In genomic region chr2:128817786-128818681, GRCm38 (mm10) we compare ENCODE assay signal across 7 mouse cellular contexts. TPM values are rescaled to one million over a fixed set of nuclear protein-coding genes. Genes with fewer than 3 reads are reported as not detected.
DNase-seq lines count a peak whose midpoint lies in the region; ATAC-seq lines count a peak whose summit lies in the region.

Tmem87b (plus strand) TSS chr2:128818118.

- H3K27me3 ChIP-seq in embryonic facial prominence, embryonic 11.5 days (ENCODE audit: control insufficient read depth, insufficient read depth, low read length) = no peaks in the 10 kb centered on the region
- no peaks in the 10 kb centered on the region for H3K27me3 ChIP-seq in limb, embryonic 10.5 days (ENCODE audit: low read depth, poor library complexity, severe bottlenecking)
- H3K27me3 ChIP-seq in midbrain, embryonic 13.5 days = 0 out of 2 replicates have a peak, but pooled peaks cover 4% of the 10 kb centered on the region

- under 1% methylated on average over 59 of the region's 59 CpGs for WGBS in embryonic facial prominence, embryonic 11.5 days
- WGBS in limb, embryonic 10.5 days = under 1% methylated on average over 59 of the region's 59 CpGs
- WGBS in midbrain, embryonic 13.5 days = under 1% methylated on average over 59 of the region's 59 CpGs

- H3K9me3 ChIP-seq in embryonic facial prominence, embryonic 11.5 days (replicated peaks; ENCODE audit: control insufficient read depth, low read length) = no peaks in the 10 kb centered on the region
- H3K9me3 ChIP-seq in limb, embryonic 10.5 days (replicated peaks) = no peaks in the 10 kb centered on the region
- no peaks in the 10 kb centered on the region for H3K9me3 ChIP-seq in midbrain, embryonic 13.5 days

- peak within 1 kb of the TSS; percentile 73 for H3K9ac ChIP-seq in embryonic facial prominence, embryonic 11.5 days (replicated peaks; ENCODE audit: low read length)
- peak within 1 kb of the TSS; percentile 81 for H3K9ac ChIP-seq in midbrain, embryonic 13.5 days (replicated peaks)

- peak within 1 kb of the TSS; percentile 58 for H3K4me2 ChIP-seq in embryonic facial prominence, embryonic 11.5 days (ENCODE audit: low read depth, low read length)
- peak within 1 kb of the TSS; percentile 62 for H3K4me2 ChIP-seq in midbrain, embryonic 13.5 days (replicated peaks)

- ATAC-seq in embryonic facial prominence, embryonic 11.5 days (replicated peaks; ENCODE audit: insufficient number of reproducible peaks, low FRiP score, low TSS enrichment, low read depth) = peak; percentile 93
- peak; percentile 82 for ATAC-seq in granulocyte monocyte progenitor cell, adult 5-6 weeks (replicated peaks; ENCODE audit: poor library complexity, severe bottlenecking)
- peak; percentile 98 for ATAC-seq in midbrain, embryonic 13.5 days

- no peaks in the 10 kb centered on the region for H3K4me1 ChIP-seq in embryonic facial prominence, embryonic 11.5 days (ENCODE audit: control insufficient read depth, insufficient read depth, low read length)
- peaks cover 13% of the 10 kb centered on the region for H3K4me1 ChIP-seq in limb, embryonic 10.5 days
- H3K4me1 ChIP-seq in midbrain, embryonic 13.5 days (replicated peaks) = peaks cover 25% of the 10 kb centered on the region

- peak; percentile 99 for DNase-seq in adrenal gland, postnatal 14 days
- peak; percentile 97 for DNase-seq in embryonic facial prominence, embryonic 11.5 days (ENCODE audit: low spot score)
- peak; percentile 94 for DNase-seq in kidney, adult 11 months
- DNase-seq in limb, embryonic 10.5 days (ENCODE audit: low spot score) = peak; percentile 99
- peak; percentile 97 for DNase-seq in spleen, adult 12 weeks (ENCODE audit: low spot score)

- H3K27ac ChIP-seq in embryonic facial prominence, embryonic 11.5 days (replicated peaks; ENCODE audit: low read depth, low read length) = peak within 1 kb of the TSS; percentile 68
- peak within 1 kb of the TSS; percentile 86 for H3K27ac ChIP-seq in limb, embryonic 10.5 days
- H3K27ac ChIP-seq in midbrain, embryonic 13.5 days = peak within 1 kb of the TSS; percentile 93

- no peaks in the 10 kb centered on the region for H3K36me3 ChIP-seq in embryonic facial prominence, embryonic 11.5 days (replicated peaks; ENCODE audit: control insufficient read depth, insufficient read depth, low read depth, low read length)
- no peaks in the 10 kb centered on the region for H3K36me3 ChIP-seq in limb, embryonic 10.5 days
- H3K36me3 ChIP-seq in midbrain, embryonic 13.5 days = no peaks in the 10 kb centered on the region

- peak within 1 kb of the TSS; percentile 77 for H3K4me3 ChIP-seq in embryonic facial prominence, embryonic 11.5 days (ENCODE audit: low read depth, low read length)
- peak within 1 kb of the TSS; percentile 72 for H3K4me3 ChIP-seq in limb, embryonic 10.5 days
- peak within 1 kb of the TSS; percentile 58 for H3K4me3 ChIP-seq in midbrain, embryonic 13.5 days (replicated peaks)

RNA-seq across cellular contexts. Expression of gene Tmem87b, which starts in this region (rescaled TPM):
- total RNA-seq in adrenal gland, postnatal 14 days (2021) = 35.0 and 40.6 TPM in 2 replicates
- 24.9 and 26.6 TPM in 2 replicates for polyA plus RNA-seq in embryonic facial prominence, embryonic 11.5 days (2014; fragmentation: Nextera tagmentation; extraction: Ambion mirVana)
- 11.7 and 18.5 TPM in 2 replicates for total RNA-seq in granulocyte monocyte progenitor cell, adult 5-6 weeks (2014; fragmentation: Nextera tagmentation)
- total RNA-seq in granulocyte monocyte progenitor cell, adult 5-6 weeks (2017) = 17.7 and 20.8 TPM in 2 replicates
- 24.6 and 28.3 TPM in 2 replicates for polyA plus RNA-seq in limb, embryonic 10.5 days (2016; fragmentation: Nextera tagmentation; extraction: Ambion mirVana)
- polyA plus RNA-seq in midbrain, embryonic 13.5 days (2015; fragmentation: Nextera tagmentation; extraction: Ambion mirVana) = 37.6 and 38.3 TPM in 2 replicates

Comparison
In these comparisons a context has a peak if more than half of its experiments do, and no peak if none do; other contexts are left out.
1. Peak in every context shown above with its lines: DNase-seq, ATAC-seq, H3K4me3 ChIP-seq and H3K27ac ChIP-seq.